Mouse (Mus musculus) left cerebral cortex, adult 2 months (tissue): ENCODE results near the gene Alg9. TPM values are rescaled to one million over a fixed set of nuclear protein-coding genes. Genes with fewer than 3 reads are reported as not detected.

Source experiments
- DNase-seq, 2 experiments: peaks; one replicate each; pipeline ENCODE4 v3.0.0; 2021 to 2022; ENCODE audit warnings: low spot score in 2 of 2, mixed read lengths in 1 of 2; ENCODE audit errors: extremely low spot score in 1 of 2
- H3K27ac ChIP-seq: fragments of 200-600 bp; 2 replicates; pipeline ENCODE4 v1.8.1; 2022
- H3K4me3 ChIP-seq: fragments of 200-600 bp; 2 replicates; pipeline ENCODE4 v1.8.1; 2022
- CTCF ChIP-seq: fragments of 200-600 bp; IDR thresholded peaks from 2 replicates; pipeline ENCODE4 v1.8.1; 2022; ENCODE audit warnings: antibody characterized with exemption, mild to moderate bottlenecking, moderate library complexity
- intact Hi-C: fragments of 180-260 bp; cut with DNase I; formaldehyde crosslinking; loops from one replicate; pipeline ENCODE4 v1.15.1; 2025
- total RNA-seq, 2 experiments: library from RNA; stranded (reverse); gene quantifications; 2 replicates each; pipeline ENCODE4 v1.2.3; 2021

Gene Alg9
- total RNA-seq, 2 experiments from 2014 or later: 25.4 to 26.7 TPM

- no peak overlapping the region for H3K4me3 ChIP-seq
- DNase-seq: no peak
- intact Hi-C loops: loop anchor here (2.0 to 5.0 kb wide), 2 partner anchors 203 to 290 kb away; no protein-coding TSS in a partner anchor
- H3K27ac ChIP-seq: no peak overlapping the region
- no peak for TF ChIP-seq CTCF
Measured at GRCm38 (mm10) chr9:50847606-50848368, 73.0 kb downstream of the Alg9 start.

DNA sequence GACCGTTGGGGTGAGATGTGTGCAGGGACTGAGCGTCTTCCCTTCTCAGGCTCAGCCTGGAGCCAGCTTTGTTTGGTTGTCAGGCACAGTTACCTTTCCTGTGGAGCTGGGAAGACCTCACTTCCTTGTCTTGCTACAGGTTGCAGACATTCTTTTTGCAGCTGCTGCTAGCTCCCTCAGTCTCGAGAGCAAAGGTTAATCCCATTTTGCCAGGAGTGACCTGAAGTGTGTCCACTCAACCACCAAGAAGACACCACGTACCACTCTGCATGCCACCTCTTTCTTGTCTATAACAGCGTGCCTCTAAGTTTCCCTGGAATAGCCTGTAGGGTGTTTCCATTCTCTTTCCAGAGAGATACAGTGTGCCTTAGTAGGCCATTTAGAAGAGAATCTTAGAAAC, 74.0 kb downstream of the Alg9 start:
- TF ChIP-seq CTCF: no peak
- no peak overlapping the region for H3K27ac ChIP-seq
- no peak overlapping the region for H3K4me3 ChIP-seq
- DNase-seq: no peak
- intact Hi-C loops: loop anchor here (1.0 to 5.0 kb wide), 4 partner anchors 160 to 303 kb away; partner anchors contain the start of gene Sik2

DNA sequence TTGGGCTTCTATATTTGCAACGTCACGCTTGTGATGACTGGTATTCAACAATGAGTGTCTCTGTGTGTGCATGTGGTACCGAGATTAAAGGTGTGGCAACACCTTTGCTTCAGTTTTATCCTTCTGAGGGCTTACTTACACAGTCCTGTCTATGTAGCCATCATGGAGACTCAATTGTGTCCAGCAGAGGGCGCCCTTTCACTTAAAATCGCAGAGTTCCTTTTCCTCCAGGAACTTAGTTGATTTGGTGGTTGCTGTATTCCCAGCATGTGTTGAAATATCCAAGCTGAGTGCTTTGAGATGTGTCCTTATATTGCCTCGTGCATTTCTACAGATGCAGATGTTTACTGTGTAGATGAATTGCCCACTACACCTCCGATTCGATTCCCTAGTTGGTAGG, 74.4 kb downstream of the Alg9 start:
- no peak overlapping the region for H3K27ac ChIP-seq
- H3K4me3 ChIP-seq: no peak overlapping the region
- TF ChIP-seq CTCF: peak; percentile 92
- peak; percentile 88 to 91 for DNase-seq
- intact Hi-C loops: loop anchor here (1.0 to 5.0 kb wide), 4 partner anchors 160 to 303 kb away; partner anchors contain the start of gene Sik2

DNA sequence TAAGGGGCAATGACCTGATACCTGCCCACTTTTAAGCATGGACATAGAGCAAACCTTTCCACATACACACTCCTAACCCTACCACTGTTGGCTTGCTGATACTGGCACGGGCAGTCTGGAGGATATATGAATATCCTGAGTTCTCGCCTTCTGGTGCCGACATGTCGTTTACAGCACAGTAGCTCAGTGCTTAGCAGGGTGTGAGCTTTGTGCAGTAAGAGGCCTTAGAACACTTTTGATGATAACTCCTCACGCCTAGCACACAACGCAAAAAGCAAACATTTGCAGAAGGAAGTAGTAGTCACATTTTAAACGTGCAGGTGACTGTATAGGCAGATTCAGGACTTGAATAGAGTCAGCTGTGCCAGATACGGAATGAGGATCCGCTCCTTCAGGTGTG, 74.9 kb downstream of the Alg9 start:
- no peak for DNase-seq
- H3K4me3 ChIP-seq: no peak overlapping the region
- H3K27ac ChIP-seq: no peak overlapping the region
- intact Hi-C loops: loop anchor here (1.0 to 5.0 kb wide), 4 partner anchors 160 to 303 kb away; partner anchors contain the start of gene Sik2
- TF ChIP-seq CTCF: no peak

DNA sequence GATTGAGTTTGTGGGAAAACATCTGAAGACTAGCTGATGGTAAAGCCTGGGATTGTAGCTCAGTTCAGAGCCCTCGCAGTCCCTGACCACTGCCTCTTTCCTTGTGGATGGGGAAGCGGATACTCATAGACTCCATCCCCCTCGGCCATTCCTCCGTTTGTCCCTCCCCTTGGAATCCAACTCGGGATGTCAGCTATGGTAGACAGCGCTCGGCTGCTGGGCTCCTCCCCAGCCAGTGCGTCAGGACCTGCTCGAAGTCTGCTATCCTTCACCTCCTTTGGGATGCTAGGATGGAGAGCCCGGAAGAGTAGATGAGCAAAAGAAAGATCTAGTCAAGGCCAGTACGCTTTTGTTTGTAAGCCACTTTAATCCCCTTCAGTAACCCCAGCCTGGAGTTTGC, 75.5 kb downstream of the Alg9 start:
- Histone ChIP-seq H3K4me3 (no peak overlapping the region), H3K27ac (no peak overlapping the region)
- intact Hi-C loops: no loop called here
- DNase-seq: no peak
- no peak for TF ChIP-seq CTCF

GRCm38 (mm10) chr9:50850713-50851112, 75.9 kb downstream of the Alg9 start:
- Histone ChIP-seq H3K4me3 (no peak overlapping the region), H3K27ac (no peak overlapping the region)
- TF ChIP-seq CTCF: no peak
- DNase-seq: peak in 1 of 2 experiments; percentile 35
- intact Hi-C loops: no loop called here

DNA sequence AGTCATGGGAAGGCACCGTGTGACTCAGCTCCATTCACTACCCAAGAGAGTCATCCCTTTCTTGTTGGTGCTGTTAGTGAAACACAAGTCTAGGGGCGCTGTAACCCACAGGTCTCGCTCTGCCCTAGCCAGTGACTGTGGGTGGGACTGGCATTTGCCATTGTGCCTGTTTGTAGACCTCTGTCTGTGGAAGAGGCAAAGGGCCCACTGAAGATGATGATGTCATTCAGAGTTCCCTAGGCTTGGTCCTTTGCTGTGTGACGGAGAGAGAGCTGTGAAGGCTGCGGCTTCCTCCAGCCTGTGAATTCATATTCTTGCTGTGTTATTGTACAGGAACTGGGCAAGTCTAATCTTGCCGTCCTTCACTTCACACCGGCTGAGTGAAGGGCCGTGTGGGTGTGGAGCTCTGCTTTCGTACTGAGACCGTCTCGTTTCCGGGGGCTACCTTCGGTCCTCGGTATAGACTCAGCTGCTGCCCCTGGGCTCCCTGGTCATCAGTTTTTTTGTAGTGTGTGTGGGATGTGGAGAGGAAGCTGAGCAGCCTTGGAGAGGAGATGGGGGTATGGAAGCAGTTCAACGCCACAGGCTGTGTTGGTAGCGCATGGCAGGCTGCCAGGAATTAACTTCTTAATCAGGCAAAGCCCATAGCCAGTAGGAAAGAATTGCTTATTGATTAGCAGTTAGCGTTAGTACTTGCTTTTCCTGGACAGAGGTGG, 78.0 kb downstream of the Alg9 start:
- intact Hi-C loops: no loop called here
- H3K4me3 ChIP-seq: no peak overlapping the region
- no peak for TF ChIP-seq CTCF
- DNase-seq: no peak
- no peak overlapping the region for H3K27ac ChIP-seq

GRCm38 (mm10) chr9:50854376-50854775, 79.6 kb downstream of the Alg9 start:
- Histone ChIP-seq H3K4me3 (no peak overlapping the region), H3K27ac (no peak overlapping the region)
- intact Hi-C loops: no loop called here
- TF ChIP-seq CTCF: no peak
- no peak for DNase-seq

DNA sequence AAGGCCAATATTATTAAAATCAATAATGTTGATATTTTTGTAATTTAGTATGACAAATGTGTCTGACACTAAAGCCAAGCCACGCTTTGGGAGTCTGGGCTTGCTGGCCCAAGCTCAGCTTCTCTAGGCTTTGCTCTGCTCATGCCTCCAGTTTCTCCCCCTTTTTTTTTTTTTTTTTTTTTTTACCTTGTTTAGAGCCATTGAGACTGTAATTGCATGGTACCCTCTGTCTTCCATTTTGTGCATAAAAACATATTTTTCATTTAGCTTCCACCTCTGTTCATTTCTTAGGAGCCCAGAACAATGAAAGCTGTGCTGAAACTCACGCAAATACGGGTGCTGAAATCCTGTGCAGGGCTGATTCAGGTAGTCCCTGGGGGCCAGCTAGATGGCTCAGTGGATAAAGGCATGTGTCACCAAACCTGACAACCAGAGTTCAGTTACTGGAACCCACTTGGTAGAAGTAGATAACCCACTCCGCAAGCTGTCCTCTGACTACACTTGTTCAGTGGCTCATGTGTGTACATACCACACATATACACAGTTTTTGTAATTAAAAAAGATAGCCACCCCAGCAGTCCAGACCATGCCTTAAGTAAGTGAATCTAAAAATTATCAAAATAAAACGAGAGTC, 80.4 kb downstream of the Alg9 start:
- TF ChIP-seq CTCF: no peak
- intact Hi-C loops: no loop called here
- no peak overlapping the region for H3K27ac ChIP-seq
- DNase-seq: no peak
- H3K4me3 ChIP-seq: no peak overlapping the region

GRCm38 (mm10) chr9:50855780-50856179, 81.0 kb downstream of the Alg9 start:
- H3K27ac ChIP-seq: peak overlapping the region; percentile 26; the same call in 1 of the 2 replicates
- intact Hi-C loops: no loop called here
- no peak for DNase-seq
- no peak for TF ChIP-seq CTCF
- no peak overlapping the region for H3K4me3 ChIP-seq

- peak overlapping the region; percentile 92 for H3K27ac ChIP-seq
- H3K4me3 ChIP-seq: peak overlapping the region; percentile 99
- DNase-seq: peak; percentile 90 to 93
- intact Hi-C loops: no loop called here
- no peak for TF ChIP-seq CTCF
Measured at GRCm38 (mm10) chr9:50856341-50857081, 81.7 kb downstream of the Alg9 start.
